Mouse (Mus musculus) right cerebral cortex, postnatal 14 days (tissue): ENCODE data around the gene Stk10.

Experiments
- DNase-seq: peaks from one replicate; pipeline ENCODE4 v3.0.0; 2022

The Stk10 gene

GRCm38 (mm10) chr11:32552401-32553090 lies 19.4 kb downstream of the Stk10 start:
- DNase-seq: no peak

- DNase-seq: no peak
Measured at GRCm38 (mm10) chr11:32553311-32554140, 20.4 kb downstream of the Stk10 start.

GRCm38 (mm10) chr11:32554141-32555091 lies 21.3 kb downstream of the Stk10 start:
- DNase-seq: no peak

GRCm38 (mm10) chr11:32555103-32555689 lies 22.1 kb downstream of the Stk10 start:
- no peak for DNase-seq

- no peak for DNase-seq
Measured at GRCm38 (mm10) chr11:32556333-32556990, 23.4 kb downstream of the Stk10 start.

- no peak for DNase-seq
Measured at GRCm38 (mm10) chr11:32558026-32558425, 24.9 kb downstream of the Stk10 start.

GRCm38 (mm10) chr11:32558677-32559076 lies 25.6 kb downstream of the Stk10 start:
- no peak for DNase-seq

- no peak for DNase-seq
Measured at GRCm38 (mm10) chr11:32560015-32560770, 27.1 kb downstream of the Stk10 start.

- no peak for DNase-seq
Measured at GRCm38 (mm10) chr11:32561465-32562355, 28.6 kb downstream of the Stk10 start.

GRCm38 (mm10) chr11:32562706-32563105 lies 29.6 kb downstream of the Stk10 start:
- DNase-seq: no peak

- no peak for DNase-seq
Measured at GRCm38 (mm10) chr11:32563660-32564059, 30.6 kb downstream of the Stk10 start.

- DNase-seq: no peak
Measured at GRCm38 (mm10) chr11:32564629-32565028, 31.5 kb downstream of the Stk10 start.

GRCm38 (mm10) chr11:32565088-32565487 lies 32.0 kb downstream of the Stk10 start:
- no peak for DNase-seq

GRCm38 (mm10) chr11:32566184-32566583 lies 33.1 kb downstream of the Stk10 start:
- DNase-seq: no peak

GRCm38 (mm10) chr11:32567000-32567855 lies 34.1 kb downstream of the Stk10 start:
- no peak for DNase-seq

GRCm38 (mm10) chr11:32568060-32568459 lies 35.0 kb downstream of the Stk10 start:
- no peak for DNase-seq

GRCm38 (mm10) chr11:32568637-32569293 lies 35.7 kb downstream of the Stk10 start:
- no peak for DNase-seq

GRCm38 (mm10) chr11:32571103-32571502 lies 38.0 kb downstream of the Stk10 start:
- no peak for DNase-seq

- no peak for DNase-seq
Measured at GRCm38 (mm10) chr11:32573669-32574068, 40.6 kb downstream of the Stk10 start.
